Mouse (Mus musculus): ENCODE results near the gene Dusp28. TPM values are rescaled to one million over a fixed set of nuclear protein-coding genes. Genes with fewer than 3 reads are reported as not detected.

Gene Dusp28
- polyA plus RNA-seq, 1 experiment, result 0.76 TPM

DNA sequence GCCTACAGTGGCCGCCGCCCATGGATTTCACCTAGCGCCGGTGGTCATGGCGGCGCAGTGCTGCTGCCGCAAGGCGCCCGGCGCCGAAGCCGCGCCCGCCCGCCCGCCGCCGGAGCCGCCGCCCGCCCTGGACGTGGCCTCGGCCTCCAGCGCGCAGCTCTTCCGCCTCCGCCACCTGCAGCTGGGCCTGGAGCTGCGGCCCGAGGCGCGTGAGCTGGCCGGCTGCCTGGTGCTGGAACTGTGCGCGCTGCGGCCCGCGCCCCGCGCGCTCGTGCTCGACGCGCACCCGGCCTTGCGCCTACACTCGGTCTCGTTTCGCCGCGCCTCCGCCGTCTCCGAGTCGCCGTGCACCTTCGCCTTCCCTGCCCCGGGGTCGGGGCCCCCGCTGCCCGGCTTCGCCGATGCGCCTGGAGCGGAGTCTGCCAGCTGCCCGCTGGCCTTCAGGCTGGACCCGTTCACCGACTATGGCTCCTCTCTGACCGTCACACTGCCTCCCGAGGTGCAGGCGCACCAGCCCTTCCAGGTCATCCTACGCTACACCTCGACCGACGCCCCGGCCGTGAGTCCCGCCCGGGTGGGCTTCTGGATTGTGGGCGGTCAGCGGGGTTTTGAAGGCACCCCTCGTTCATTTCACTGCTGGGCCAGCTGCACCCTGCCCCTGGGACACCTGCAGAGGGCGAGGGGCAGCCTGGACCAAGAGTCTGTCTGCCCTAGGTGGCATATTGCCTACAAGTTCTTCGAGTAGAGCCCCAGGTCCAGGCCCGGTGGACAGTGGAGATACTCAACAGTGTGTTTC, 4.3 kb downstream of the Dusp28 start:
- peak overlapping the region; percentile 89 for H3K9ac ChIP-seq (ENCODE audit: low read depth, poor library complexity, severe bottlenecking)
- no peaks in the 10 kb centered on the region for H3K4me1 ChIP-seq (ENCODE audit: control insufficient read depth, insufficient read depth, low read length)
- no peaks in the 10 kb centered on the region for H3K36me3 ChIP-seq (ENCODE audit: control insufficient read depth, insufficient read depth, low read length, poor library complexity, severe bottlenecking)
- H3K4me3 ChIP-seq (ENCODE audit: low read depth, low read length), result peak overlapping the region; percentile 75
- no peaks in the 10 kb centered on the region for H3K27me3 ChIP-seq (ENCODE audit: control insufficient read depth, insufficient read depth, low read length, poor library complexity, severe bottlenecking)
- no peaks in the 10 kb centered on the region for H3K9me3 ChIP-seq (replicated peaks; ENCODE audit: control insufficient read depth, insufficient read depth, low read length, poor library complexity, severe bottlenecking)
- H3K27ac ChIP-seq (ENCODE audit: insufficient read depth, low read length), result no peak overlapping the region
- TF ChIP-seq CTCF (IDR thresholded peaks at IDR 0.05; ENCODE audit: low read depth, low read length), result no peak
- TF ChIP-seq POLR2A (IDR thresholded peaks at IDR 0.05; ENCODE audit: insufficient read depth, low read length), result no peak
- TF ChIP-seq EP300 (IDR thresholded peaks at IDR 0.05; ENCODE audit: insufficient read depth, low read depth, low read length), result no peak

DNA sequence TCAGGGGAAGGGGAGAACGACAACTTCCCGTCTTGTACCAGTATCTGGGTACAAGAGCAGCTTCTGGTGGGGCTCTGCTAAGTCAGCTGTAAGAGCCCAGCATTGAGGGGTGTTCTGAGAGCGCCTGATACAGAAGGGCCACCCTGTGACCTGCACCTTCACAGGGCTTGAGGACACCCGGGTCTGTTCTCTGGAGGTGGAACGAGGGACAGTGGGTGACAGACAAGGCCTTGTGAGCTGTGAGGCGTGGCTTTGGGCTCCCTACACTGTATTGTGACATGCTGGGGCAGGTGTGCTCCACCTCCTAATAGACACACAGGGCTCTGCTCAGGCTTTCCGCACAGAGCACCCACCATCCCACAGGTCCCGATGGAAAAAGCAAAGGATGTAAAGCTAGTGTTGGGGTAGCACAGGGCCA, 4.9 kb downstream of the Dusp28 start:
- peak overlapping the region; percentile 75 for H3K4me3 ChIP-seq (ENCODE audit: low read depth, low read length)
- H3K27me3 ChIP-seq (ENCODE audit: control insufficient read depth, insufficient read depth, low read length, poor library complexity, severe bottlenecking), result no peaks in the 10 kb centered on the region
- H3K36me3 ChIP-seq (ENCODE audit: control insufficient read depth, insufficient read depth, low read length, poor library complexity, severe bottlenecking), result no peaks in the 10 kb centered on the region
- H3K4me1 ChIP-seq (ENCODE audit: control insufficient read depth, insufficient read depth, low read length), result no peaks in the 10 kb centered on the region
- peak overlapping the region; percentile 89 for H3K9ac ChIP-seq (ENCODE audit: low read depth, poor library complexity, severe bottlenecking)
- no peaks in the 10 kb centered on the region for H3K9me3 ChIP-seq (replicated peaks; ENCODE audit: control insufficient read depth, insufficient read depth, low read length, poor library complexity, severe bottlenecking)
- TF ChIP-seq EP300 (IDR thresholded peaks at IDR 0.05; ENCODE audit: insufficient read depth, low read depth, low read length) (no peak), CTCF (IDR thresholded peaks at IDR 0.05; ENCODE audit: low read depth, low read length) (no peak), POLR2A (IDR thresholded peaks at IDR 0.05; ENCODE audit: insufficient read depth, low read length) (no peak)
- H3K27ac ChIP-seq (ENCODE audit: insufficient read depth, low read length), result no peak overlapping the region

DNA sequence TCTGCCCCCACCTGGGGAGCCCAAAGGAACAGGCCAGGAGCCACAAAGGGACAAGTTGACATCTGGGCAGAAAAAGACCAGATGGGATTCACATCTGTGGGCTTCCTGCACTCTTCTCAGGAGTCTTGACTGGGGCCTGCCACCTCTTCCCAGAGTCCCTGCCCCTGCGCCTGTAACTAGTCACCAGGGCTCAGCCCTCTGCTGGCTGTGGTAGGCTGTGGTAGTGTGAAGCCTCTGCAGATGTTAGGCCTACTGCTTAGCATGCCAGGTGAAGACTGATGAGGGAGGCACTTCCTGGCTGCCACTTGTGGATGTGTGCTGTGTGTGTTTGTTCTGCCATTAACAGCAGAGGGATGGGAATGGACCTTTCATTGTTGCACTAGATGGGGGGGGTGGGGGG, 5.5 kb downstream of the Dusp28 start:
- Histone ChIP-seq H3K36me3 (ENCODE audit: control insufficient read depth, insufficient read depth, low read length, poor library complexity, severe bottlenecking) (no peaks in the 10 kb centered on the region), H3K4me3 (ENCODE audit: low read depth, low read length) (no peak overlapping the region; the same call in 1 of the 2 replicates), H3K9ac (ENCODE audit: low read depth, poor library complexity, severe bottlenecking) (no peak overlapping the region), H3K9me3 (replicated peaks; ENCODE audit: control insufficient read depth, insufficient read depth, low read length, poor library complexity, severe bottlenecking) (no peaks in the 10 kb centered on the region), H3K27me3 (ENCODE audit: control insufficient read depth, insufficient read depth, low read length, poor library complexity, severe bottlenecking) (no peaks in the 10 kb centered on the region), H3K27ac (ENCODE audit: insufficient read depth, low read length) (no peak overlapping the region), H3K4me1 (ENCODE audit: control insufficient read depth, insufficient read depth, low read length) (no peaks in the 10 kb centered on the region)
- TF ChIP-seq POLR2A (IDR thresholded peaks at IDR 0.05; ENCODE audit: insufficient read depth, low read length) (no peak), CTCF (IDR thresholded peaks at IDR 0.05; ENCODE audit: low read depth, low read length) (no peak), EP300 (IDR thresholded peaks at IDR 0.05; ENCODE audit: insufficient read depth, low read depth, low read length) (no peak)

DNA sequence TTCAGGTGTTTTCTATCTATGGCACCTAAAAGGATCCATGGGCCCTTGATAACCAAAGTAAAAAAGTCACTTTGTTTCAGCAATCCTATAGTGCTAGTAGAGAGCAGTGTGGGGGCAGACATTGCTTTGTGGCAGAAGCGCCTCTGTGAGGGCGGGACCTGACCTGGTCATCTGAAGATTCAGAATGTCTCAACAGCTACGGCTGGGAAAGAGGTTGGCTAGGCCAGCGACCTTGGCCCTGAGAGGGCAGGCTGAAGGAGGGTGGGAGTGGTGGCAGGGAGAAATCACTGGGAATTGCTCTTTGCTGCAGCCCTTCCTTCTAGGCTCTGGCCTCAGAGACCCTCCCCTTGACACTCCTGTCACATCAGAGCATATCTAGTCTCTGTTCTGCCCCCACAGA, 7.5 kb downstream of the Dusp28 start:
- no peaks in the 10 kb centered on the region for H3K27me3 ChIP-seq (ENCODE audit: control insufficient read depth, insufficient read depth, low read length, poor library complexity, severe bottlenecking)
- H3K9me3 ChIP-seq (replicated peaks; ENCODE audit: control insufficient read depth, insufficient read depth, low read length, poor library complexity, severe bottlenecking), result no peaks in the 10 kb centered on the region
- no peaks in the 10 kb centered on the region for H3K36me3 ChIP-seq (ENCODE audit: control insufficient read depth, insufficient read depth, low read length, poor library complexity, severe bottlenecking)
- H3K4me1 ChIP-seq (ENCODE audit: control insufficient read depth, insufficient read depth, low read length), result no peaks in the 10 kb centered on the region
- H3K9ac ChIP-seq (ENCODE audit: low read depth, poor library complexity, severe bottlenecking), result no peak overlapping the region
- H3K27ac ChIP-seq (ENCODE audit: insufficient read depth, low read length), result no peak overlapping the region
- TF ChIP-seq CTCF (IDR thresholded peaks at IDR 0.05; ENCODE audit: low read depth, low read length) (no peak), EP300 (IDR thresholded peaks at IDR 0.05; ENCODE audit: insufficient read depth, low read depth, low read length) (no peak), POLR2A (IDR thresholded peaks at IDR 0.05; ENCODE audit: insufficient read depth, low read length) (no peak)
- H3K4me3 ChIP-seq (ENCODE audit: low read depth, low read length), result no peak overlapping the region

DNA sequence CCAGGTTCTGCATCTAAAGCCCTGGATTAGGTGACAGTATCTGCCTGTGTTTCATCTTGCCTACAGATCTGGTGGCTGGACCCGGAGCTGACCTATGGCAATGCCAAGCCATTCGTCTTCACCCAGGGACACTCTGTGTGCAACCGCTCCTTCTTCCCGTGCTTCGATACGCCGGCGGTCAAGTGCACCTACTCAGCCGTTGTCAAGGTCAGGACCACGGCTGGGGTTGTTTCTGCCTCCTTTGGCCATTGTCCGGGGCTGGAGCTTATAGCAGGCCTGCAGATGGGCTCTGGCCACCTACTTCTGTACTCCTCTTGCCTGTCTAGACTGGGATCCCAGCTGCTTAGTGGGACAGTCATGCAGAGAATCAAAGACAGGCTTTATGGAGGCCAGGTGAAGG, 8.2 kb downstream of the Dusp28 start:
- H3K27me3 ChIP-seq (ENCODE audit: control insufficient read depth, insufficient read depth, low read length, poor library complexity, severe bottlenecking), result no peaks in the 10 kb centered on the region
- H3K4me1 ChIP-seq (ENCODE audit: control insufficient read depth, insufficient read depth, low read length), result no peaks in the 10 kb centered on the region
- no peak overlapping the region for H3K27ac ChIP-seq (ENCODE audit: insufficient read depth, low read length)
- H3K9me3 ChIP-seq (replicated peaks; ENCODE audit: control insufficient read depth, insufficient read depth, low read length, poor library complexity, severe bottlenecking), result no peaks in the 10 kb centered on the region
- H3K9ac ChIP-seq (ENCODE audit: low read depth, poor library complexity, severe bottlenecking), result no peak overlapping the region
- H3K4me3 ChIP-seq (ENCODE audit: low read depth, low read length), result no peak overlapping the region
- no peaks in the 10 kb centered on the region for H3K36me3 ChIP-seq (ENCODE audit: control insufficient read depth, insufficient read depth, low read length, poor library complexity, severe bottlenecking)
- TF ChIP-seq EP300 (IDR thresholded peaks at IDR 0.05; ENCODE audit: insufficient read depth, low read depth, low read length), result no peak
- TF ChIP-seq POLR2A (IDR thresholded peaks at IDR 0.05; ENCODE audit: insufficient read depth, low read length), result no peak
- no peak for TF ChIP-seq CTCF (IDR thresholded peaks at IDR 0.05; ENCODE audit: low read depth, low read length)

DNA sequence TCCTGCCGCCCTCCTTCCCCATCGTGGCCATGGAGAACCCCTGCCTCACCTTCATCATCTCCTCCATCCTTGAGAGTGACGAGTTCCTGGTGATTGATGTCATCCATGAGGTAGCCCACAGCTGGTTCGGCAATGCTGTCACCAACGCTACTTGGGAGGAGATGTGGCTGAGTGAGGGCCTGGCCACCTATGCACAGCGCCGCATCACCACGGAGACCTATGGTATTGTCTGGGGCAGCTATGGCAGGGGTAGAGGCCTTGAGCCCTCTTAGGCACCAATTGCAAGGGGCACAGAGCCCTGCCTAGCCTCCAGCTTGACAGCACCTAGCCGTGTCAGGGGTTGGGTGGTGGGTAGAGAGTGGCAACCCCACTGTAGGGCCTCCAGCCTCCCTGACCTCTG, 9.9 kb downstream of the Dusp28 start:
- H3K4me1 ChIP-seq (ENCODE audit: control insufficient read depth, insufficient read depth, low read length), result no peaks in the 10 kb centered on the region
- no peak overlapping the region for H3K9ac ChIP-seq (ENCODE audit: low read depth, poor library complexity, severe bottlenecking)
- no peaks in the 10 kb centered on the region for H3K36me3 ChIP-seq (ENCODE audit: control insufficient read depth, insufficient read depth, low read length, poor library complexity, severe bottlenecking)
- TF ChIP-seq POLR2A (IDR thresholded peaks at IDR 0.05; ENCODE audit: insufficient read depth, low read length) (no peak), CTCF (IDR thresholded peaks at IDR 0.05; ENCODE audit: low read depth, low read length) (no peak), EP300 (IDR thresholded peaks at IDR 0.05; ENCODE audit: insufficient read depth, low read depth, low read length) (no peak)
- H3K27me3 ChIP-seq (ENCODE audit: control insufficient read depth, insufficient read depth, low read length, poor library complexity, severe bottlenecking), result no peaks in the 10 kb centered on the region
- no peak overlapping the region for H3K27ac ChIP-seq (ENCODE audit: insufficient read depth, low read length)
- H3K4me3 ChIP-seq (ENCODE audit: low read depth, low read length), result no peak overlapping the region
- no peaks in the 10 kb centered on the region for H3K9me3 ChIP-seq (replicated peaks; ENCODE audit: control insufficient read depth, insufficient read depth, low read length, poor library complexity, severe bottlenecking)
